Mouse (Mus musculus): ENCODE measurements around the gene Rtca. TPM values are rescaled to one million over a fixed set of nuclear protein-coding genes. Genes with fewer than 3 reads are reported as not detected.

Gene Rtca
- polyA plus RNA-seq, 1 experiment, result 52.7 TPM

GRCm38 (mm10) chr3:116474602-116475001 is 33.4 kb downstream of the Rtca start:
- no peak overlapping the region for H3K4me3 ChIP-seq (ENCODE audit: insufficient read depth, poor library complexity, severe bottlenecking)
- no peak overlapping the region for H3ac ChIP-seq (ENCODE audit: control insufficient read depth, insufficient read length, low read depth)
- TF ChIP-seq FOSL1 (IDR thresholded peaks at IDR 0.05; ENCODE audit: insufficient read depth, low read length, poor library complexity, severe bottlenecking), result peak; percentile 6
- no peak for TF ChIP-seq CEBPB (IDR thresholded peaks at IDR 0.05; ENCODE audit: low read depth)
- no peaks in the 10 kb centered on the region for H3K79me2 ChIP-seq (ENCODE audit: control insufficient read depth, insufficient read depth)
- no peaks in the 10 kb centered on the region for H3K36me3 ChIP-seq (ENCODE audit: control insufficient read depth, insufficient read depth)
- H3K27me3 ChIP-seq (ENCODE audit: control insufficient read depth, insufficient read depth, insufficient read length), result no peaks in the 10 kb centered on the region
- no peaks in the 10 kb centered on the region for H3K79me3 ChIP-seq (ENCODE audit: low read depth)

- Histone ChIP-seq H3K27me3 (ENCODE audit: control insufficient read depth, insufficient read depth, insufficient read length) (no peaks in the 10 kb centered on the region), H3K4me3 (ENCODE audit: insufficient read depth, poor library complexity, severe bottlenecking) (no peak overlapping the region), H3K79me2 (ENCODE audit: control insufficient read depth, insufficient read depth) (no peaks in the 10 kb centered on the region), H3K79me3 (ENCODE audit: low read depth) (no peaks in the 10 kb centered on the region), H3ac (ENCODE audit: control insufficient read depth, insufficient read length, low read depth) (no peak overlapping the region), H3K36me3 (ENCODE audit: control insufficient read depth, insufficient read depth) (no peaks in the 10 kb centered on the region)
- TF ChIP-seq CTCF (IDR thresholded peaks at IDR 0.05; ENCODE audit: control insufficient read depth, insufficient read depth, insufficient read length) (no peak), USF1 (IDR thresholded peaks at IDR 0.05; ENCODE audit: low read depth) (no peak), MYOG (IDR thresholded peaks at IDR 0.05; ENCODE audit: control insufficient read depth, extremely low read depth, insufficient read length) (no peak), MAX (IDR thresholded peaks at IDR 0.05) (no peak), MYOD1 (IDR thresholded peaks at IDR 0.05; ENCODE audit: control insufficient read depth, insufficient read length, low read depth) (no peak), CEBPB (IDR thresholded peaks at IDR 0.05; ENCODE audit: low read depth) (no peak), FOSL1 (IDR thresholded peaks at IDR 0.05; ENCODE audit: insufficient read depth, low read length, poor library complexity, severe bottlenecking) (no peak)
These were observed 42.3 kb downstream of the Rtca start for GRCm38 (mm10) chr3:116465709-116466108.

- H3K36me3 ChIP-seq (ENCODE audit: control insufficient read depth, insufficient read depth), result no peaks in the 10 kb centered on the region
- no peaks in the 10 kb centered on the region for H3K79me2 ChIP-seq (ENCODE audit: control insufficient read depth, insufficient read depth)
- no peaks in the 10 kb centered on the region for H3K27me3 ChIP-seq (ENCODE audit: control insufficient read depth, insufficient read depth, insufficient read length)
- TF ChIP-seq CTCF (IDR thresholded peaks at IDR 0.05; ENCODE audit: control insufficient read depth, insufficient read depth, insufficient read length) (no peak), MYOG (IDR thresholded peaks at IDR 0.05; ENCODE audit: control insufficient read depth, extremely low read depth, insufficient read length) (no peak), MYOD1 (IDR thresholded peaks at IDR 0.05; ENCODE audit: control insufficient read depth, insufficient read length, low read depth) (no peak), MAX (IDR thresholded peaks at IDR 0.05) (no peak), FOSL1 (IDR thresholded peaks at IDR 0.05; ENCODE audit: insufficient read depth, low read length, poor library complexity, severe bottlenecking) (no peak), CEBPB (IDR thresholded peaks at IDR 0.05; ENCODE audit: low read depth) (no peak), USF1 (IDR thresholded peaks at IDR 0.05; ENCODE audit: low read depth) (no peak)
- no peak overlapping the region for H3ac ChIP-seq (ENCODE audit: control insufficient read depth, insufficient read length, low read depth)
- no peak overlapping the region for H3K4me3 ChIP-seq (ENCODE audit: insufficient read depth, poor library complexity, severe bottlenecking)
- H3K79me3 ChIP-seq (ENCODE audit: low read depth), result no peaks in the 10 kb centered on the region
These were observed 43.7 kb downstream of the Rtca start for GRCm38 (mm10) chr3:116464318-116464717.

- TF ChIP-seq MAX (IDR thresholded peaks at IDR 0.05) (no peak), MYOD1 (IDR thresholded peaks at IDR 0.05; ENCODE audit: control insufficient read depth, insufficient read length, low read depth) (no peak), CEBPB (IDR thresholded peaks at IDR 0.05; ENCODE audit: low read depth) (no peak), CTCF (IDR thresholded peaks at IDR 0.05; ENCODE audit: control insufficient read depth, insufficient read depth, insufficient read length) (no peak), MYOG (IDR thresholded peaks at IDR 0.05; ENCODE audit: control insufficient read depth, extremely low read depth, insufficient read length) (no peak), USF1 (IDR thresholded peaks at IDR 0.05; ENCODE audit: low read depth) (no peak), FOSL1 (IDR thresholded peaks at IDR 0.05; ENCODE audit: insufficient read depth, low read length, poor library complexity, severe bottlenecking) (no peak)
- Histone ChIP-seq H3K79me3 (ENCODE audit: low read depth) (no peaks in the 10 kb centered on the region), H3K36me3 (ENCODE audit: control insufficient read depth, insufficient read depth) (no peaks in the 10 kb centered on the region), H3K79me2 (ENCODE audit: control insufficient read depth, insufficient read depth) (no peaks in the 10 kb centered on the region), H3K27me3 (ENCODE audit: control insufficient read depth, insufficient read depth, insufficient read length) (no peaks in the 10 kb centered on the region), H3ac (ENCODE audit: control insufficient read depth, insufficient read length, low read depth) (no peak overlapping the region), H3K4me3 (ENCODE audit: insufficient read depth, poor library complexity, severe bottlenecking) (no peak overlapping the region)
These were observed 47.0 kb downstream of the Rtca start for GRCm38 (mm10) chr3:116461053-116461452.

- no peaks in the 10 kb centered on the region for H3K27me3 ChIP-seq (ENCODE audit: control insufficient read depth, insufficient read depth, insufficient read length)
- H3K79me3 ChIP-seq (ENCODE audit: low read depth), result no peaks in the 10 kb centered on the region
- no peak overlapping the region for H3ac ChIP-seq (ENCODE audit: control insufficient read depth, insufficient read length, low read depth)
- H3K4me3 ChIP-seq (ENCODE audit: insufficient read depth, poor library complexity, severe bottlenecking), result no peak overlapping the region
- H3K79me2 ChIP-seq (ENCODE audit: control insufficient read depth, insufficient read depth), result no peaks in the 10 kb centered on the region
- TF ChIP-seq MYOG (IDR thresholded peaks at IDR 0.05; ENCODE audit: control insufficient read depth, extremely low read depth, insufficient read length), result no peak
- TF ChIP-seq FOSL1 (IDR thresholded peaks at IDR 0.05; ENCODE audit: insufficient read depth, low read length, poor library complexity, severe bottlenecking), result no peak
- no peak for TF ChIP-seq CTCF (IDR thresholded peaks at IDR 0.05; ENCODE audit: control insufficient read depth, insufficient read depth, insufficient read length)
- no peak for TF ChIP-seq CEBPB (IDR thresholded peaks at IDR 0.05; ENCODE audit: low read depth)
- TF ChIP-seq MYOD1 (IDR thresholded peaks at IDR 0.05; ENCODE audit: control insufficient read depth, insufficient read length, low read depth), result no peak
- no peak for TF ChIP-seq MAX (IDR thresholded peaks at IDR 0.05)
- TF ChIP-seq USF1 (IDR thresholded peaks at IDR 0.05; ENCODE audit: low read depth), result no peak
- H3K36me3 ChIP-seq (ENCODE audit: control insufficient read depth, insufficient read depth), result no peaks in the 10 kb centered on the region
These were observed 53.5 kb downstream of the Rtca start for GRCm38 (mm10) chr3:116454529-116454928.

GRCm38 (mm10) chr3:116450741-116451140 is 57.3 kb downstream of the Rtca start:
- Histone ChIP-seq H3K36me3 (ENCODE audit: control insufficient read depth, insufficient read depth) (no peaks in the 10 kb centered on the region), H3K79me3 (ENCODE audit: low read depth) (no peaks in the 10 kb centered on the region), H3ac (ENCODE audit: control insufficient read depth, insufficient read length, low read depth) (no peak overlapping the region), H3K4me3 (ENCODE audit: insufficient read depth, poor library complexity, severe bottlenecking) (no peak overlapping the region), H3K79me2 (ENCODE audit: control insufficient read depth, insufficient read depth) (no peaks in the 10 kb centered on the region), H3K27me3 (ENCODE audit: control insufficient read depth, insufficient read depth, insufficient read length) (no peaks in the 10 kb centered on the region)
- TF ChIP-seq USF1 (IDR thresholded peaks at IDR 0.05; ENCODE audit: low read depth) (no peak), MAX (IDR thresholded peaks at IDR 0.05) (no peak), CEBPB (IDR thresholded peaks at IDR 0.05; ENCODE audit: low read depth) (no peak), FOSL1 (IDR thresholded peaks at IDR 0.05; ENCODE audit: insufficient read depth, low read length, poor library complexity, severe bottlenecking) (no peak), CTCF (IDR thresholded peaks at IDR 0.05; ENCODE audit: control insufficient read depth, insufficient read depth, insufficient read length) (no peak), MYOD1 (IDR thresholded peaks at IDR 0.05; ENCODE audit: control insufficient read depth, insufficient read length, low read depth) (no peak), MYOG (IDR thresholded peaks at IDR 0.05; ENCODE audit: control insufficient read depth, extremely low read depth, insufficient read length) (no peak)

Data from C2C12 (cell line).